Mouse (Mus musculus) testis, postnatal 14 days (tissue): ENCODE results near the gene Cog1.

ENCODE experiments used
- DNase-seq: peaks from one replicate; pipeline ENCODE4 v3.0.0; 2021; ENCODE audit warnings: low spot score

Cog1 gene

DNA sequence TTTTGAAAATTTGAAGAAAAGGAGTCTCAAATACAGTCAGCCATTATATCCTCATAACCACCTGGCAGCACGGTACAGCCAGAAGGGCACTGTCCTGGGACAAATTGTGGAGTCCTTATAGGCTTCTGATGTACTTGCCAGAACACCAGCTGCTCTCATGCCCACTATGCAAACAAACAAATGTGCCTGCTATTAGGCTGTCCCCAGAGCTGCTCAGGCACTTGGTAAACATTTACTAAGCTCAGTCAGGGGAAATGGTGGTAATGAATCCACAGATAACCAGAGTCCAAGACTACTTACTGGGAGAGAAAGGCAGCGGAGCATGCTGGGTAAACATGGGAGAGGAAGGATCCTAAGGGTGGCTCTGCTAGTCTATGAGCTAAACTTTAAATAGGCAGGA is 18.2 kb downstream of the Cog1 start:
- no peak for DNase-seq

DNA sequence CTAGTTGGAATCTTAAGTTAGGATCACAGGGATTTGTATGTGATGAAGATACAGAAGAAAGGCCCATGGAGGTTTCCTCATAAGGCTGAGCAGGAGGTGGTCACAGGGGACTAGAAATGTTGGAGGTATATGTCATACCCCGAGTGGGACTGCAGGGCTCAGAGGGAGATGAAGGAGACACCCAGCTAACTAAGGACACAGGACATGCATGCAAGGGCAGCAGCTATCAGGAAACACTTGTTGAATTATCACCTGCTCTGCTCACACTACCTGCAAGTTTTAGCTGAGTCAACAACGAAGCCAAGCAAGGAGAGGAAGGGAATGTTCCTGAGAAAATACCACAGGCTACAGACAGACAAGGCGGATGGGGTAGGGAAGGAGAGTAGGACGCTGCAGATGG is 18.7 kb downstream of the Cog1 start:
- DNase-seq, result no peak

DNA sequence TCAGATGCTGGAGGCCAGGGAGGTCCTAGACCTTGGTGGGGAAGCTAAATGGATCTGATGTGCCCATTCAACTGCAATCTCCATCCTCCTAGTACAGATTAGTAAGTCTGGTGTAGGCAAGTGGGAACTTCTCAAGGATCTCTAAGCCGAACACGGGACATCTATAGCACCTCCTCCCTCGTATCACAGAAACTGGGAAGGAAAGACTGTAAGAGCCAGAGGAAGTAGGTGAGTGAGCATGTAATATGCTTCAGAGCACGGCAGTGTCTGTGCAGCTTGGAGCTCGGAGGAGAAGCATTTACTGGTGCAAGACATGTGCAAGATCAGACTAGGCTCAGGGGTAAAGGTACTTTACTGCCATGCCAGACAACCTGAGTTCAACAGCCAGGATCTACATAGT is 19.9 kb downstream of the Cog1 start:
- no peak for DNase-seq

DNA sequence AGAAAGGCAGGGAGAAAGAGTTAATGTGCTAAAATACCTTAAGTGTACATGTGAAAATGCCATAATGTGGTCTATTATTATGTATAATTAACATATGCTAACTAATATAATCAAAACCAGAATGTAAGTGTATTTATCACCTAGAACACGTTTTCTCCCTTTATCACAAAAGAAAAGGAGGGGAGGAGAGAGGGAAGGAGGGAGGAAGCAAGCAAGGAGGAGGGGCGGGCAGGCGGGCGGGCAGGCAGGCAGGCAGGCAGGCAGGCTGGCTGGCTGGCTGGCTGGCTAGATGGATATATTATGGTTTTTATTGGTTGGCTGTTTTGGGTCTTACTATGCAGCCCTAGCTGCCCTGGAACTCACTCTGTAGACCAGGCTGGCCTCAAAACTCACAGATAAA is 20.7 kb downstream of the Cog1 start:
- no peak for DNase-seq

DNA sequence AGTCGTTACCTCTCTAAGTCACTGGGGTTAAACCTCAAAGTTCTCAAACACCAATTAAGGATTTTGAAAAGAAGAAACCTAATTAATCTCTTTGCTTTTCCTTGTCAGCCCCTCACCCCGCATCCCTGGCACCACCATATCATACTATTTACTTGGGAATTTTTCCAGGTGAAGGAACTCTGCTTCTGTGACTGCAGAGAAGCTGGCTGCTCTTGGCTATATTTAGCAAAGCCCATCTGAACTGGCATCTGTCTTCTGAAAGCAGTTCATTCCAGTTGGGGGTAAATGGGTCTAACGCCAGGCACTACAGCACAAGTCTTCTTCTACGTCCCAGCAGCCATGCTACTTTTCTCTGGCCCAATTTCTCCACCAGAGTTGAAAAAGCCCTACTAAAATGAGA is 24.6 kb downstream of the Cog1 start:
- DNase-seq, result no peak

DNA sequence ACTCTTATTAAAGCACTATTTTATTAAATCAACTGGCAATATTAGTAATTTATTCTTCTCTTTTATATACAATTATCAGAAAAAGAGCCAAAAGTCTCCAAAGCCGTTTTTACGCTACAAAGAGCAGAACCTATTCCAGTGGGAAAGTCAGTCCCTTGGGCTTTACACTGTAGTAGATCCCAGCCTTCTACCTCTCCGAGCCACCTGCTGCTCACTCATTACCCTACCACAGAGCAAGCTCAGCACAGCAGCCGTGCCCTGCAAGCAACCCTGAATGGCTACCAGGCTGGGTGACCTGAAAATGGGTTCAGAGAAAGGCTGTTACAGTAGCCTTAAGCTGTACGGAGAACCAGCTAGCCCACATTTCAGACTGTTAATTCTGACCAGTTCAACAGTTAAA is 25.6 kb downstream of the Cog1 start:
- DNase-seq, result no peak

DNA sequence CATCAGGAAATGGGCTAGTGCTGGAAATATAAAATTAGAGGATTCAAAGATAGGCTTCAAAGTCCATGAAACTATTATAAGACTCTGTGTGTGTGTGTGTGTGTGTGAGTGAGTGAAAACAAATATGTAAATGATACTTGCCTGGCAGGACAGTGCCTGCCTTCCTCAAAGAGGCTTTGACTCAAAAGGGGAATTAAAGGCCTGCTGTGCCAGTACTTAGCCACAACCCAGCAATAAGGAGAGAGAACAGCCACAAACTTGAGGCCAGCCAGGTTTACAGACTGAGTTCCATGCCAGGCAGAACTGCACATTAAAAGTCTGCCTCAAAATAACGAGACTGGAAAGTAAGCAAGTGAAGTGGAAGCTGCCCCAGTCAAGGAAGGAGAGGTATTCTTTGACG is 27.9 kb downstream of the Cog1 start:
- no peak for DNase-seq

DNA sequence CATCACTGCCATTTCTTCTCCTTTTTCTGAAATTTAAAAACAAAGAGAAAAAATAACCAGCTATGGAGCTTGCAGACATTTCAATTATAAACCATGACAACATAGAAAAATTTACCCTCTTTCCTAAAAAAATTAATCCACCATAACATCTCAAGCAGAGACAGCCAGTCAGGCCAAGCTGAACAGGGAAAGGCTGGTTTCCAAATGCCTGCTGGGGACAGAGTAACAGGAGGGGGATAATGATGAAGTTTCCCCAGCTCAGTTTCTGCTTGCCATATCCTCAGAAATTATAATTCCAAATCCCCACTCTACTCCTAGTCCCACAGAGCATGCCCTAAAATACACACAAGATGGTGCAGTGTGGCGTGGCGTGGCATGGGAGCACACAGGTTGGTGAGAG is 28.4 kb downstream of the Cog1 start:
- DNase-seq, result no peak

DNA sequence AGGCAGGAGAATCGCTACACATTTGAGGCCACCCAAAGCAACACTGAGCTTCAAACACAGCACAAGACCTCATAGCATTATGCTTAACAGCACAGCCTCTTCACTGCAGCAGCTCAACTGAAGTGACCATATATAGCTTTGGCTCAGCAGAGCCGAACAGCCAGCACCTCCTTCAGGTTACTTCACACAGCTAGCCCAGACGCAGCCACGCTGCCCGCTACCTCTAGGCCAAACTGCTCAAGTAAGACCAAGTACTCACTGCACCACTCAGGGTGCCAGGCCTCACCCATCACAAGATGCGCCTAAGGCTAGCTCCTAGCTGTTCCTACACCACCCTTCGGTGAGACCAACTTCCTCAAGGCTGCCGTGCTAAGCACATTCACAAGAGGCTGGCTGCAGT is 29.4 kb downstream of the Cog1 start:
- peak; percentile 52 for DNase-seq

DNA sequence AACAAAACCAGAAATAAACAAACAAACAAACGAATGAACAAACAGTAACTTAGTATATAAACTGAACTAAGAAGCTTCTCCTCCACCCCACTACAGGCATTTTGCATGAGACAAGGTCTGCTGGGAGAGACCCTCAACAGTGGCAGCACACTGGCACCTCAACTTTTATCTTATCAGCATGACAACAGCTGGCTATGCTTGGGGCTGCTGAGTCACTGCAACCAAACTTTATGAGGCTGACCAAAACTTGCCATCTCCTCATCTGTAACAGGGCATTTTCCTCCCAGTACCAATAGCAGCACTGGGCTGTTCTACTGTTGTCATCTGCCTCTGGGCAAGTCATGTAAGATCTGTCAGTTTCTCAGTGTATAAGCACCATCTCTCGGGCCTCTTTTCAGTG is 32.0 kb downstream of the Cog1 start:
- DNase-seq, result no peak

DNA sequence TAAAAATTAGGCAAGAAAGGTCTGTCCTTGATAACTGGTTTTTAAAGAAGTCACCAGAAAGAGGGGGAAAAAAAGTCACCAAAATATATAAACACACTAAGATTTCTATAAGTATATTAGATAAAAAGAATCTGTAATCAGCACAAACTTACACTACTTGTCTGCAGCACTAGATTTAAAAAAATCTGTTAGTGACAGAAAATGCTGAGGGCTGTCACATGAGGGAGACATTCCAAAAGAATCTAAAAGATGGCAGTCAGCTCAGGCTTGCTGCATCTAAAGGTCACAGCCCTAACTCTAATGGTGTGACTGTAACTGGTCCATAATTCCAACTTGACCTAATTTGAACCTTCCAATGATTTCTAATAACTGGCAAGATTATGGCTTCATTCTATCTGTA is 33.0 kb downstream of the Cog1 start:
- DNase-seq, result no peak

DNA sequence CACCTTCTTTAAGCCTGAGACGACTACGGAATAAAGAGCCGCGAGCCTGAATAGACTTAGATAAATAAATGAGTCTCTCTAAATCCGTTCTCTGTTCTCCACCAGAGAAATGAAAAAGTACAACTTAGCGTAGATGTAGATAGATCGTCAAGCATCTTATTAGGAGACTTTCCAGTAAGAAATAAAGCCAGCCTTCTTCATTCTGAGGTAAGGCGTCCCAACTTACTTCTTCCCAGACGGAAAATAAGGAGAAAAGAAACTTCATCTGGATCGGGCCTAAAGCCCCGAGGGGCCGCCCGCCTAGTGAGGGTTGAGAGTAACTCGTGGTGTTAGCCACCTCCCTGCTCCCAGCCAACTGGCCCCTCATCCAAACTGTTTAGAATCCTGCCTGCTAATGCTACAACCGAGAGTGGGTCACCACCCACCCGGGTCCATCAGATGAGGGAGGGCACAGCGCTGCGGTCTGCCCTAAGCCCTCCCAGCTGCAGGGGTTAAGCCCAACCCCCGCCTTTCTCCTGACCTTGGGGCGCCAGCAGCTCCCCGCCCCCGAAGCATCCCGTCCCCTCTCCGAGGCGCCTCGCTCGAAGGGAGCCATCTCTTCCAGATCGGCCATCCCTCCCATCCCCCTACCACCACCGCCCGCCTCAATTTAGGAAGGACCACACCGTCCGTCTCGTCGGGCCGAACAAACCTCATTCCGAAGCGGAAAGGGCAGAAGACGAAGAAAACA is 34.1 kb downstream of the Cog1 start:
- DNase-seq, result peak; percentile 73

DNA sequence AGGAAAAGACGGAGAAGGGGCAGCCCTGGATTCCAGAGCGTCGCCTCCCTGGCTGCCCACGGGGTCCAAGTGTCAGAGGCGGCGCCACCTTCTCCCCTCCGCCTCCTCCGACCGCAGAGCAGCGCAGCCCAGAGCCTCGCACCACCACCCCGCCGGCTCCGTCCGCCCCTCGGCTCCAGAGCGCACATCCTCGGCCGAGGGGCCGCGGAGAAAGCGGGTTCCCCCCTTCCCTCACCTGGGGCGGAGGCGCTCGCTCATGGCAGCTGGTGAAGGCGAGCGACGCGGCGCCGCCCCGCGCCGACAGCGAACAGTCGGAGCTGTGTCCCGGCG is 34.6 kb downstream of the Cog1 start:
- no peak for DNase-seq

DNA sequence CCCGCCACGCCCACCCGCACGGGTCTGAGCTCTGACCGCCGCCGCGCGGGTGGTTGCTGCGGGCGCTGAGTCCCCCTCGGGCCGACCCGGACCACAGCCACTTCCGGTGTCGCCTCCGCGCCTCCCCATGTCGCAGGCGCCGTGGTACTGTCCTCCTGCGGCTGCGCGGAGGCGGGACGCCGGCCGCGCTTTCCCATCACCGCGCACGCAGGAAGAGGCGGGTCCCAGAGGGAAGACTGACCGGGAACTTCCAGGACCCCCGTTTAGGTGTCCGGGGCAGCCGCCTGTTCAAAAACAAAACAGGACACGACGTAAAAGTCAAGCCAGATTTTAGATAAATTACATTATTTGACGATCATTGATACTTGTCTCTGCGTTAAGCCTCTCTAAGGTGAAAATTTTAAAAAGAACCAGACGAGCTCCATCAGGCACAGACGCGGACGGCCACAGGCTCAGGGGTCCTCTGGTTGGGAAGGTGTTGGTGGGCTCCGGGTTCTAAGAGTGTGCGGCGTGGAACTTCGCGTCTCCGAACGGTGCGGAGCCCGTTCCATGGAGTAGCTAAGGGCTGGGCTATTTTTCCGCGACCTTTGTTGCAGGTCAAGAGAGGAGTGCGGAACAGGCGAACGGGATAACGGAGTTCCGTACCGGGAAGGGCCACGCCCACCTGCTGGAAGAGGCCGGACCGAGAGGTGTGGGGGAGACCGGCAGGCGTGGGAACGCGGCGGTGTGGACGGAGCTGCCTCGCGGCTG is 35.2 kb downstream of the Cog1 start, which contains the start of the genes Fam104a and D11Wsu47e:
Fam104a (minus strand) TSS at position 199 of the 750 bp plus-strand sequence.
D11Wsu47e (plus strand) TSS at position 456 of the 750 bp plus-strand sequence.
- peak; percentile 96 for DNase-seq

DNA sequence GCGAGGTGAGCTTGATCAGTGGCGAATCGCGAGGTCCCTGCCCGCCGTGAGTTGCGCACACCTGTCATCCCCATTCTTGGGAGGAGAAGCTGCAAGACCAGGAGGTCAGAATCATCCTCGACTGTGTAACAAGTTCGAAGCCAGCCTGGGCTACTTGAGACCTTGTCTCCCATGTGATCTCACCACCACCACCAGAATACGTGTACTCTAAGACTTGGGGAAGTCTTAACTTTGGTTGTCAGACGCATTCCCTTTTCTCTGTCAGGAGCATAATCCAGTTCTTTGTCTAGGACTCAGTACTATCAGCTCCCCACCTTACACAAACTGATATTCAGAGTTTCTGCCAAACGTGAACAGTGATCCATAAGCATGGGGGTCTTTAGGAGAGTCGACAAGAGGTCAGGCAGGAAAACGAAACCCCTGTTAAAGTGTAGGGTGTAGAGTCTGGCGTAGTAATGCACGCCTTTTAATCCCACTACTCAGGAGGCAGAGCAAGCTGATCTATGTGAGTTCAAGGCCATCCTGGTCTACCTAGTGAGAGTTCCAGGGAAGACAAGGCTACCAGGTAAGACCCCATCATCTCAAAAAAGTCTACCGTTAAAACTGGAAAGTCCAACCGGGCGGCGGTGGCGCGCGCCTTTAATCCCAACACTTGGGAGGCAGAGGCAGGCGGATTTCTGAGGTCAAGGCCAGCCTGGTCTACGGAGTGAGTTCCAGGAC is 35.9 kb downstream of the Cog1 start:
- no peak for DNase-seq

DNA sequence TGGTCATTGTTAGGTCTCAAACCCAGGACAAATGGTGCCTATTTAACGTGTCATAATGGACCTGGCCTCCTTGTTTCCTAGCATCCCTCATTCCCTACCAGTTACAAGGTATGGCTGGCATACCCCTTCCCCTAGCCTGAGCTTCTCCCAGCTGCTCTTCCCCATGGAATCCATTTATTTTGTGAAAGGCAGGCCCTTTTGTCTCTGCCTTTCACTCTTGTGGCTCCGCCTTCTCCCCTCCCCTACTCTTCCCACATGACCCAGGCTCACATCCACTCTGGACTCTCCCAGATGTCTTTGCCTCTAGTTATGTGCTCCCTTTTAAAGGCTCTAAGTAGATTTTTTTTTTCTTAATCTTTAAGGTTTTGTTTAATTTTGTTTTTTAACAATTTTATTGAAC is 38.1 kb downstream of the Cog1 start:
- DNase-seq, result no peak

DNA sequence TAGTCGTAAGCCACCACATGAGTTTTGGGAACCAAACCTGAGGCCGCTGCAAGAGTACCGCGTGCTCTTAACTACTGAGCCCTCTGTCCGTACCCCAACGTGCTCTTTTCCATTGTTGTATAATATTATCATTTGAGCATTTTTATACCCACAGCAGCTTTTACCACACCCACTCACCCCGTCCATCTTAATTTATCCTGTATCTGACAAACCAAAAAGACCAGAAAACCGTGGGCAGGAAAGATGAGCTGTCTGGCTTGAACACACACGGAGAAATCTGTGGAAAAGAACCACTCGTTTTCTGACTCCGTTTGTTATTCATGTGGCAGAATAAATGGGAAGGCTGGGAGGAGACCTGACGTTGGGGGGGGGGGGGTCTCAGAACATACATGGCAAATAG is 41.5 kb downstream of the Cog1 start:
- DNase-seq, result no peak

DNA sequence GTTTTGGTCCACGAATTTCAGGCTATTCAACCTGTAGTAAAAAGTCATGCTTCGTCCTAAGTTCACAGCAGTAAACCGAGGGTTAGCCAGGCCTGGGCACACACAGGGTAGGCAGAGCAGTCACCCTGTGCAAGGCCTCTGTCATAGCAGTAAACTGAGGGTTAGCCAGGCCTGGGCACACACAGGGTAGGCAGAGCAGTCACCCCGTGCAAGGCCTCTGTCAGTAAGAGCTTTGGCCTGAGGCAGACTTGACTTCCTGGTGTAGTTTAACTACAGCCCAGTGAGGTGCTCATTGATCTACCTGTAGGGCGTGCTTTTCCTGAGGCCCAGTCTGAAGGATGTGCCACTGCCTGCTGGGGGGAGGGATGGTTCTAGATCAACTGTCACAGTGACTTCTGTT is 42.3 kb downstream of the Cog1 start:
- DNase-seq, result no peak

DNA sequence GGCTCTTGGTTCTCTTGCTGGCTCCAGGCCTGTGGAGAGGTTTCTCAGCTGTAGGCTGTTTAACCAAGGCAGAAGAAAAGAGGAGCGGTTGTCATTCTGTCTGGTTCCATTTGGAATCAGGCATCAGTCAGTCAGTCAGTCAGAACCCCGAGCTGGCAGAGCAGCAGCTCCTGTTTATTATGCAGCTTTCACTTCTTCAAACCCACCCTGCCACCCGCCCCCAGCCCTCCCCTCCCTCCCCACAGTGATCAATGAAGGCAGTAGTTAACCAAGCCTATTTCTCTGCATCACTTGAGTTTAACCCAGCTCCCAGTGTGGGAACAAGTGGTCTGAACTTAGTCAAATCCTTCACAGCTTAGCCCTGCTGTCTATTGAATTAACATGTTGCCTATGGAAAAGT is 42.9 kb downstream of the Cog1 start:
- DNase-seq, result no peak

DNA sequence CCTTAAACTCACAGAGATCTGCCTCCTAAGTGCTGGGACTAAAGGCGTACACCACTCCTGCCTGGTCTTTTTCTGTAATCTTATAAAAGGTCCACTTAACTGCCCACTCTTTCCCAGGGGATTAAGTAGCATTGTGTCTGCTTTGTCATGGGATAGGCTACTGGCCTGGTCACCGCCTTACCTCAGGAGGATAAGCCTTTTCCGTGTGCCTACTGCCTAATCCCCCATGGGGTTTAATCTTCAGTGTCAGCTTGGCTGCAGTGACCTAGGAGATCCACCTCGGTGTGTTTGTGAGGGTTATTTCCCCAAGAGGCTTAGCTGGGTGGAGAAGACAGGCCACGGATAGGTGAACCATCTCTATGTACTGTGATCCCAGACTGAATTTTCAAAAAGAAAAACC is 48.6 kb downstream of the Cog1 start:
- no peak for DNase-seq

DNA sequence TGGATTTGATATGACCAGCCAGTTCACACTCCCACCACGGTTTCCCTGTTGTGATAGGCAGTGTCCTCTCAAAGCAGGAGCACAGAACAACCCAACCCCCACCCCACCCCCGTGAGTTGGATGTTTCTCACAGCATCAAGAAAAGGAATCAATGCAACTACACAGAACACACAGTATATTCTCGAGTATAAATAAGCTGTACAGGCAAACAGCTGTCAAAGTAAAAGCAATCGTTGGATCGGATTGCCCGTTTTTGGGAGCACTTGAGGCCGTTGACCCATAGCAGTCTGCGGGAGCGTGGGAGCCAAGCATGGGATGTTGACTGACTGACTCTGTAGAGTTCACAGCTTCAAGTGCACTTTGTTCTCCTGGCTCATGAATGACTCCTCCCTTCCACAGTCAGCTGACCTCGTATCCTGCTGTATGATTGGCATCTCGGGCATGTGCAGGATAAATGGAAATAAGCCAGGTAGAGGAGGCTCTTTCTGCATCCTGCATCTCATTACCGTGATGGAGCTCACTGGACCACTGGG is 49.1 kb downstream of the Cog1 start:
- no peak for DNase-seq

DNA sequence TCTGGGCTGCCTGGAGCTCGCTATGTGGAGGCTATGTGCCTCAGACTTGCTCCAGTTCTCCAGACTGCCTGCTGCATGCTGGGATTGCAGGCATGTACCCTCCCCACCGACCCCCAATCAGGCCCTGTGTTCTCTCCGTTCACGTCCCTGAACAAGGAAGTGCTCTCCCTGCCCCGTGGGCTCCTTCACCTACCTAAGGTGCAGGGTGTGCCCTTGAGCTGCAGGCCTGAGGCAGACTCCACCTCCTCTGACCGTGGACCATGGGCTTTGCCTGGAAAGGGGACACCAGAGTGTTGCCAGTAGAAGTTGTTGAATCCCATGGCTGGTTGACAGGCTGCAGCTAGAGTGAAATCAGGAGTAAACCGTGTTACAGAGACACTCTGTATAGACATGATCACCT is 50.7 kb downstream of the Cog1 start:
- no peak for DNase-seq

DNA sequence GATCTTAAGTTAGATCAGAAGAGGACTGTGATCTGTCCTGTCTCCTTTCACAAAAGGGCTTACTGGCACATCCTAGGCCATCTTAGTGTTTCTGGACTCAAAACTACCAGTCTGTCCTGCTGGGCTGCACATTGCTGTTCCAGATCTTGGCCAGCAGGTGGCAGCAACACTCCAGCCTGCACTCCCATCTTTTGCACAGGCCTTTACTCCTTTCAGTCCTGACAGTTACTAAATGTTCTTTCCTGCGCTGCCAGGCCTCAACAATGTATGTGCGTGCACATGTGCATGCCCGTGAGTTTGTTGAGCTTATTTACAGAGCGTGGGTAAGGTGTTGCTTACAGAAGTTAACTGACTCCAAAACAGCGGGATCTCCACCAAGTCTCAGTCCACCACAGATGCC is 54.8 kb downstream of the Cog1 start:
- peak; percentile 58 for DNase-seq
